Mouse (Mus musculus) forebrain, embryonic 11.5 days (tissue): ENCODE results near the gene Prr14. TPM values are rescaled to one million over a fixed set of nuclear protein-coding genes. Genes with fewer than 3 reads are reported as not detected.
"Not testable (repeated sequence)": the region's sequence is repeated elsewhere in the genome, so short reads cannot be mapped to it uniquely, and the experiment has no call there.

ENCODE experiments used
- ATAC-seq: fragments of 200-750 bp; cut with Nextera tagmentation; replicated peaks from 2 replicates; pipeline ENCODE4 v1.8.0; 2017; ENCODE audit warnings: moderate TSS enrichment; ENCODE audit not compliant: low FRiP score
- DNase-seq: peaks from one replicate; pipeline ENCODE4 v3.0.0-alpha.2; 2017; ENCODE audit warnings: low spot score
- H3K27ac ChIP-seq: fragments of 300-500 bp; sonication (generic); 2 replicates; pipeline ENCODE4 v1.5.1; 2014; ENCODE audit warnings: low read depth, low read length
- H3K27me3 ChIP-seq: fragments of 300-500 bp; sonication (generic); 2 replicates; pipeline ENCODE4 v1.6.1; 2014; ENCODE audit warnings: mild to moderate bottlenecking, low read length, mixed read lengths; ENCODE audit not compliant: control insufficient read depth, insufficient read depth
- H3K36me3 ChIP-seq: fragments of 300-500 bp; sonication (generic); 2 replicates; pipeline ENCODE4 v1.6.1; 2014; ENCODE audit warnings: mild to moderate bottlenecking, low read length, moderate library complexity, mixed read lengths; ENCODE audit not compliant: control insufficient read depth, insufficient read depth
- H3K4me1 ChIP-seq: fragments of 300-500 bp; sonication (generic); replicated peaks from 2 replicates; pipeline ENCODE4 v1.6.1; 2014; ENCODE audit warnings: low read length, mixed read lengths; ENCODE audit not compliant: control insufficient read depth, insufficient read depth
- H3K4me2 ChIP-seq: fragments of 300-500 bp; sonication (generic); 2 replicates; pipeline ENCODE4 v1.6.1; 2014; ENCODE audit warnings: low read depth, mild to moderate bottlenecking, low read length, moderate library complexity, mixed read lengths; ENCODE audit not compliant: severe bottlenecking
- H3K4me3 ChIP-seq: fragments of 300-500 bp; sonication (generic); 2 replicates; pipeline ENCODE4 v1.5.1; 2014; ENCODE audit warnings: low read depth, low read length
- H3K9ac ChIP-seq: fragments of 300-500 bp; sonication (generic); 2 replicates; pipeline ENCODE4 v1.6.1; 2014; ENCODE audit warnings: low read length
- H3K9me3 ChIP-seq: fragments of 300-500 bp; sonication (generic); 2 replicates; pipeline ENCODE4 v1.6.1; 2016; ENCODE audit warnings: low read length, mixed read lengths; ENCODE audit not compliant: control insufficient read depth
- WGBS: fragments of 180-500 bp; shearing (Covaris S2); extraction: QIAGEN DNeasy Blood & Tissue Kit; methylation state at CpG from one replicate; pipeline ENCODE4 v1.1.7; 2014; 5-methylcytosine and 5-hydroxymethylcytosine counted together
- polyA plus RNA-seq: library from polyadenylated mRNA; unstranded; fragments of >200 nt; fragmentation: Nextera tagmentation; extraction: Ambion mirVana; gene quantifications from 2 replicates; pipeline ENCODE4 v1.2.1, GENCODE M21; 2014

Prr14 gene
- polyA plus RNA-seq, 1 experiment from 2014 or later, result 77.3 TPM

GRCm38 (mm10) chr7:127485416-127485815 is 26.0 kb downstream of the Prr14 start:
- ATAC-seq, result no peak
- 83% methylated on average over 5 of the region's 5 CpGs for WGBS
- H3K4me2 ChIP-seq, result no peak overlapping the region
- H3K27me3 ChIP-seq, result no peaks in the 10 kb centered on the region
- H3K4me1 ChIP-seq, result peaks cover under 1% of the 10 kb centered on the region; the same call in 1 of the 2 replicates
- H3K9ac ChIP-seq, result no peak overlapping the region
- H3K36me3 ChIP-seq, result peaks cover 21% of the 10 kb centered on the region; the same call in 1 of the 2 replicates
- DNase-seq, result no peak
- no peak overlapping the region for H3K27ac ChIP-seq
- no peaks in the 10 kb centered on the region for H3K9me3 ChIP-seq
- H3K4me3 ChIP-seq, result no peak overlapping the region

GRCm38 (mm10) chr7:127488364-127488763 is 29.0 kb downstream of the Prr14 start:
- WGBS, result 92% methylated on average over 4 of the region's 5 CpGs
- peaks cover 18% of the 10 kb centered on the region; the same call in 1 of the 2 replicates for H3K36me3 ChIP-seq
- H3K4me3 ChIP-seq, ATAC-seq, H3K4me2 ChIP-seq, DNase-seq, H3K4me1 ChIP-seq, H3K27ac ChIP-seq, H3K9me3 ChIP-seq, H3K27me3 ChIP-seq, H3K9ac ChIP-seq: not testable (repeated sequence)

- Histone ChIP-seq H3K36me3 (peaks cover 16% of the 10 kb centered on the region; the same call in 1 of the 2 replicates), H3K9me3 (no peaks in the 10 kb centered on the region), H3K27ac (no peak overlapping the region), H3K4me3 (no peak overlapping the region), H3K9ac (no peak overlapping the region), H3K4me1 (no peaks in the 10 kb centered on the region), H3K27me3 (no peaks in the 10 kb centered on the region), H3K4me2 (no peak overlapping the region)
- no peak for DNase-seq
- WGBS, result 95% methylated on average over 7 of the region's 7 CpGs
- no peak for ATAC-seq
Observed at GRCm38 (mm10) chr7:127489982-127490381, 30.6 kb downstream of the Prr14 start.

GRCm38 (mm10) chr7:127491846-127492245 is 32.4 kb downstream of the Prr14 start:
- no peaks in the 10 kb centered on the region for H3K4me1 ChIP-seq
- ATAC-seq (no peak), DNase-seq (no peak)
- no peaks in the 10 kb centered on the region for H3K9me3 ChIP-seq
- no peak overlapping the region for H3K4me2 ChIP-seq
- H3K27ac ChIP-seq, result no peak overlapping the region
- peaks cover 16% of the 10 kb centered on the region; the same call in 1 of the 2 replicates for H3K36me3 ChIP-seq
- no peak overlapping the region for H3K4me3 ChIP-seq
- H3K27me3 ChIP-seq, result no peaks in the 10 kb centered on the region
- H3K9ac ChIP-seq, result no peak overlapping the region
- 92% methylated on average over 3 of the region's 3 CpGs for WGBS

GRCm38 (mm10) chr7:127494648-127495047 is 35.2 kb downstream of the Prr14 start:
- Histone ChIP-seq H3K9me3 (no peaks in the 10 kb centered on the region), H3K4me3 (no peak overlapping the region), H3K4me1 (no peaks in the 10 kb centered on the region), H3K27me3 (no peaks in the 10 kb centered on the region), H3K36me3 (peaks cover 6% of the 10 kb centered on the region; the same call in 1 of the 2 replicates), H3K27ac (no peak overlapping the region), H3K4me2 (no peak overlapping the region), H3K9ac (no peak overlapping the region)
- ATAC-seq, result no peak
- no peak for DNase-seq

GRCm38 (mm10) chr7:127497382-127497781 is 38.0 kb downstream of the Prr14 start:
- Histone ChIP-seq H3K27me3 (no peaks in the 10 kb centered on the region), H3K4me3 (no peak overlapping the region), H3K4me2 (no peak overlapping the region), H3K9ac (no peak overlapping the region), H3K4me1 (no peaks in the 10 kb centered on the region), H3K27ac (no peak overlapping the region), H3K36me3 (no peaks in the 10 kb centered on the region), H3K9me3 (no peaks in the 10 kb centered on the region)
- 93% methylated on average over 2 of the region's 2 CpGs for WGBS
- no peak for ATAC-seq
- no peak for DNase-seq

- Histone ChIP-seq H3K27ac (no peak overlapping the region), H3K4me1 (no peaks in the 10 kb centered on the region), H3K9me3 (no peaks in the 10 kb centered on the region), H3K4me2 (no peak overlapping the region), H3K9ac (no peak overlapping the region), H3K27me3 (no peaks in the 10 kb centered on the region), H3K36me3 (no peaks in the 10 kb centered on the region), H3K4me3 (no peak overlapping the region)
- no peak for DNase-seq
- 45% methylated on average over 3 of the region's 3 CpGs for WGBS
- no peak for ATAC-seq
Observed at GRCm38 (mm10) chr7:127498407-127498806, 39.0 kb downstream of the Prr14 start.

- H3K4me2 ChIP-seq, result no peak overlapping the region
- 93% methylated on average over 3 of the region's 3 CpGs for WGBS
- H3K27ac ChIP-seq, result no peak overlapping the region
- ATAC-seq (no peak), DNase-seq (no peak)
- no peak overlapping the region for H3K9ac ChIP-seq
- no peak overlapping the region for H3K4me3 ChIP-seq
- H3K27me3 ChIP-seq, result no peaks in the 10 kb centered on the region
- no peaks in the 10 kb centered on the region for H3K9me3 ChIP-seq
- no peaks in the 10 kb centered on the region for H3K4me1 ChIP-seq
- H3K36me3 ChIP-seq, result no peaks in the 10 kb centered on the region
Observed at GRCm38 (mm10) chr7:127508291-127508690, 48.9 kb downstream of the Prr14 start.

GRCm38 (mm10) chr7:127509830-127510229 is 50.4 kb downstream of the Prr14 start:
- 92% methylated on average over 3 of the region's 4 CpGs for WGBS
- H3K27me3 ChIP-seq, H3K4me3 ChIP-seq, DNase-seq, H3K9me3 ChIP-seq, H3K36me3 ChIP-seq, H3K4me1 ChIP-seq, H3K4me2 ChIP-seq, H3K27ac ChIP-seq, ATAC-seq, H3K9ac ChIP-seq: not testable (repeated sequence)
